Mouse (Mus musculus): ENCODE measurements around the gene Mt2. TPM values are rescaled to one million over a fixed set of nuclear protein-coding genes. Genes with fewer than 3 reads are reported as not detected.

Mt2 gene
- total RNA-seq, 2 experiments from 2014 or later = 545 to 546 TPM

DNA sequence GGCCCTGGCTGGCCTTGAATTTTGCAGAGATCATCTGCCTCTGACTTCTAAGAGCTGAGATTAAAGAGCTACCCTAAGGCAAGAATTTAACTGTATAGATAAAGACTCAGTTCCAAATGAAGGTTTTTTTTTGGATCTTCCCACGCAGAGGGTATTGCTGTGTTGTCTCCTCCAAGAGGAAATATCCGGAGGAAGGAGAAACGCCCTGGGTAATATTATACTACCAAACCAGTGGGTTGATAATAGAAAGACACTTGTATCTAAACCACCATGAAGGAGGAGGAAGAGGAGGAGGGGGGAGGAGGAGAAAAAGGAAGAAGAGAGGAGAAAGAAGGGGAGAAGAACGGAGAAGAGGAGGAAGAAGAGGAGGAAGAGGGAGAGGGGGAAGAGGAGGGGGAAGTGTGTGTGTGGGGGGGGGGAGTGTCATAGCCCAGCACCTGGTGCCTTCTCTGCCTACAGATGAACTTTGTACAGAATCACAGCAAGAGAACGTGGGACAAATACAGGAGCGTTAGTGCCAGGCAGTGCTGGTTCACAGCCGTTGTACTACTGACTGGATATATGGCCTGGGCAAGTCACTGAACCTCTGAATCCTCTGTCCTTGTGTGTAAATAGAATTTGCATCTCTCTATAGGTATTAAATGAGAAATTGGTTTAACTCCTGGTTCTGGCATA is 5.4 kb downstream of the Mt2 start:
- H3K27ac ChIP-seq = peak overlapping the region; percentile 97
- no peak for TF ChIP-seq CTCF (conservative IDR thresholded peaks at IDR 0.05)
- DNase-seq (ENCODE audit: low spot score in 2 of 2) = no peak
- no peak overlapping the region for H3K4me3 ChIP-seq

- no peak for TF ChIP-seq CTCF (conservative IDR thresholded peaks at IDR 0.05)
- Histone ChIP-seq H3K27ac (peak within 1 kb of the TSS; percentile 97), H3K4me3 (peak within 1 kb of the TSS; percentile 70)
- DNase-seq (ENCODE audit: low spot score in 2 of 2) = peak; percentile 91 to 92
Measured at GRCm38 (mm10) chr8:94178857-94179712, 6.6 kb downstream of the Mt2 start, which contains the start of gene Mt1. Gene Mt1 (plus strand): TSS chr8:94179082.

DNA sequence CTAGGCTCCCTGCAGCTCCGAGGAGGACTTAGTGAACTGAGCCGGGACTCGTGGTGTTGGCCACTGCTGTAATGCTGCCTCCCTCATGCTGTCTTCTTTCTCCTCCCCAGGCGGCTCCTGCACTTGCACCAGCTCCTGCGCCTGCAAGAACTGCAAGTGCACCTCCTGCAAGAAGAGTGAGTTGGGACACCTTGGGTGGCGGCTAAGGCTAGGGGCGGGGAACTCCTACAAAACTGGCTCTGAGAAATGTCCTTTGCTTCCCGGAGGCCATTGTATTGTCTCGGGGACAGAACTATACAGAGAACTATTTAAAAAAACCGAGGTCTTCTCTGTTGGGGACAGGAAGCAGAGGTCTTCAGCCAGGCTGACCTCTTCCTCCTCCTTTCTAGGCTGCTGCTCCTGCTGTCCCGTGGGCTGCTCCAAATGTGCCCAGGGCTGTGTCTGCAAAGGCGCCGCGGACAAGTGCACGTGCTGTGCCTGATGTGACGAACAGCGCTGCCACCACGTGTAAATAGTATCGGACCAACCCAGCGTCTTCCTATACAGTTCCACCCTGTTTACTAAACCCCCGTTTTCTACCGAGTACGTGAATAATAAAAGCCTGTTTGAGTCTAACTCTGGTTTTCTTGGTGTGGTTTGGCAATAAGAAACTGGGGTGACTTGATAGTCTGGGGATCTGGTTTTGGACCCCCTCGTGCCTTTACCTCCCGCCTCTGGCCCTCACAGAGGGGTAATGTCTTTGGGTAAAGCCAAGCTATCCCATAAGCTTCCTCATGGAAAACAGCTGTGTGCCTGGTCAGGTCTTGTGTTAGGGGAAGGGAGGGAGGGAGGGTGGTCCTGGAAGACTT is 7.5 kb downstream of the Mt2 start:
- TF ChIP-seq CTCF (conservative IDR thresholded peaks at IDR 0.05) = no peak
- DNase-seq (ENCODE audit: low spot score in 2 of 2) = no peak
- Histone ChIP-seq H3K27ac (peak overlapping the region; percentile 97), H3K4me3 (peak overlapping the region; percentile 70)

DNA sequence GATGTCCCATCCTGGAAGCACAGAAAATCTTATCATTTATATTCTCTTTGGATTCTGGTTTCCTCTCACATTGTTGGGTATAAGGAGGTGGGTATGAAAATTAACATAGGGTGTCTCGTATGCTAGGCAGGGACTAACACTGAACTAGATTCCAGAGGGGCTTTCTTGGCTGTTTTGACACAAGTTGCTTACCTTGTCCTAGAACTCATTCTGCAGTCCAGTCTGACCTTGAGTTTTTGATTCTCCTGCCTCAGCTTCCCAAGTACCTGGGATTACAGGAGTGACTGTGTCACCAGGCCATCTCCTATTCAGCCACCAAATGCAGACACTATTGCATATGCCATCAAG is 8.1 kb downstream of the Mt2 start:
- peak overlapping the region; percentile 70 for H3K4me3 ChIP-seq
- no peak for DNase-seq (ENCODE audit: low spot score in 2 of 2)
- peak overlapping the region; percentile 97 for H3K27ac ChIP-seq
- TF ChIP-seq CTCF (conservative IDR thresholded peaks at IDR 0.05) = no peak

- no peak for TF ChIP-seq CTCF (conservative IDR thresholded peaks at IDR 0.05)
- DNase-seq (ENCODE audit: low spot score in 2 of 2) = no peak
- Histone ChIP-seq H3K4me3 (peak overlapping the region; percentile 41; the same call in 1 of the 2 replicates), H3K27ac (peak overlapping the region; percentile 69; the same call in 1 of the 2 replicates)
Measured at GRCm38 (mm10) chr8:94182055-94182929, 9.8 kb downstream of the Mt2 start.

DNA sequence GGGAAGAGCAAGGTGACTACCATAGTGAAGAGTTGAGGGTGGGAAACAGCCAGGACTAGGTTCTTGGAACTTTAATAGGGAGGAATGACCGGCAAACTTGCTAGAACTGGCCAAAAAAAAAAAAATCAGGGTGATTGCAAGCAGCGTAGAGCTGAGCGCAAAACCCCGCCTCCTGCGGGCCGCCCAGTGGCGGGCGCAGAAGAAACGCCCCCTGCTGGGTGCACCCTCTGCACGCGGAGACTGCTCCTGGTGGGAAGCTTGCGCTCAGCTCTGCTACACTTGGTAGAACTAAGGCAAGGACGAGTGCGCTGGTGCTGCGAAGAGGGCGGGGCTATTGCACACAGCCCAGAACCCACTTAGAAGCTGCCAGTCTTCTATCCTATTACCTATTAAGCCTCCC is 10.7 kb downstream of the Mt2 start:
- peak; percentile 82 for TF ChIP-seq CTCF (conservative IDR thresholded peaks at IDR 0.05)
- peak overlapping the region; percentile 41 for H3K4me3 ChIP-seq
- H3K27ac ChIP-seq = peak overlapping the region; percentile 69
- peak; percentile 70 to 76 for DNase-seq (ENCODE audit: low spot score in 2 of 2)

DNA sequence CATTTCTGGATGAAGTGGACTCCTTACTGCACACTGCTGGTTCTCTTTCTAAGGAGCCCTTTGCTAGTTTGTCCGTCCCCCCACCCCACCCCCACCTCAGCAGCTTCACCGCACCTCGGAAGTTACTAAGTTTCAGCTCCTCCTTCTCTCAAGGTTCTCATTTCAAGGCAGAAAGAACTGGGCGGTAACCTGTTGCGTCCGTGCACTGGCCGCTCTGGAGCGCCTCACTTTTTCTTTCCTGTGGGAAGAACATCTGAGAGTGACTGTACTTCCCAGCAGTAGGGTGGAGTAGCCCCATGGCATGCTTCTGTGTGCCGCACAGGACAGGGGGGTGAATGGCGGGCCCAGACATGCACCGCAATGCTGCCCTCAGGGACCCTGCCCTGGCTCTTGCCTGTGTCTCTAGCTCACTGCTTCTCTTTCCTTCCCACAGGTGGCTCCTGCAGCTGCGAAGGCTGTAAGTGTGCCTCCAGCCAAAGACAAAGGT is 11.9 kb downstream of the Mt2 start:
- H3K27ac ChIP-seq = no peak overlapping the region
- TF ChIP-seq CTCF (conservative IDR thresholded peaks at IDR 0.05) = no peak
- DNase-seq (ENCODE audit: low spot score in 2 of 2) = no peak
- no peak overlapping the region for H3K4me3 ChIP-seq

- no peak for TF ChIP-seq CTCF (conservative IDR thresholded peaks at IDR 0.05)
- no peak for DNase-seq (ENCODE audit: low spot score in 2 of 2)
- no peak overlapping the region for H3K4me3 ChIP-seq
Measured at GRCm38 (mm10) chr8:94185791-94186190, 13.3 kb downstream of the Mt2 start.

DNA sequence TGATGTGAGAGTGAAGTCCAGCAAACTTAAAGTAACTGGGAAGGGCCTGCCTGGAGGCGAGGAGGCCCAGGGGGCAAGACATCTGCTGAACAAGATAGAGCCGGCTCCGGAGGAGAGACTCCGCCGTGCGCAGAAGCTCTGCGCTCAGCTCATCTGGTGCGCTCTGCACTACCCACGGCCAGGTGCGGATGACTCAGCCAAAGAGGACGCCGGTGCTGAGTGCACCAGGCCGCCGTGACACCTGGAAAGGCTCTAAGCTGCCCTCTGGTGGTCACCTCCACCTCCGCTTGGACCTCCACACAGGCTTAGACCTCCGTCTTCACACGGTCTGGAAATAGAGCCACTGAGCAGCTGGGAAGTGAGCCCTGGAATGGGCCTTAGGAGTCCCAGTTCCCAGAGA is 14.1 kb downstream of the Mt2 start:
- DNase-seq (ENCODE audit: low spot score in 2 of 2) = peak in 1 of 2 experiments; percentile 47
- peak; percentile 75 for TF ChIP-seq CTCF (conservative IDR thresholded peaks at IDR 0.05)
- no peak overlapping the region for H3K4me3 ChIP-seq

More at GRCm38 (mm10) chr8:94185791-94186190, 13.3 kb downstream of the Mt2 start:
- no peak overlapping the region for H3K27ac ChIP-seq

DNA sequence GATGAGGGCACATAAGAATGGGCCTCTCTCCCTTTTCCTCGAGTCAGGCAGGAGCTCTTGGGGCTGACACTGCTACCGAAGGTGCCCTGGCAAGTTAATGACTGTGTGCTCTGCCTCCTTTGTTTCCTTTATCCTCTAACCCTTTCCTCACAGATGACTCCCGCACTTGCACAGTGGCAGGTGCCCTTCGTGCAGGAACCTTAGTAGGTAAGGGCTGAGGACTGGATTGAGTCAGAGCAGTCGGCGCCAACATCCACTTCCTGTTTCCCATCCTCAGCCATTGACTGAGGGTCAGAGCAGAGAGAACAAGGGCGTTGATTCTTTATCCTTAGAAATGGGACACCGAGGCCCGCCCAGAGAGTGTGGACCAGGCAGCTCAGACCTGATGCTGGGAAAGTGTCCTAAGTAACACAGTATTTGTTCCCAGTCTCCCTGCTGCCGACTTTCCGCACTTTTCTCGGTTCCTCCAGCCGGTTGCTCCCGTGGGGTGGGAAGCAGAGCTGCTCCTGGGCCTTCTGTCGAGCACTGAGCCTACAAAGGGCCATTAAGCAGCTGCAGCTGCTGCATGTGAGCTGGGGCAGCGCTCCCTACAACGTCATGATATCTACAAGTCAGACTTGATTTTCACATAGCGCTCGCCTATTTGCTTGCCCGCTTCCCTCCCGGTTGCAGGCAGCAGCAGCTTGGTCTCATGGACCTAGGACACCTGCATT is 15.0 kb downstream of the Mt2 start:
- no peak for TF ChIP-seq CTCF (conservative IDR thresholded peaks at IDR 0.05)
- Histone ChIP-seq H3K27ac (peak overlapping the region; percentile 87), H3K4me3 (no peak overlapping the region)
- no peak for DNase-seq (ENCODE audit: low spot score in 2 of 2)

More for the DNA sequence above, 14.1 kb downstream of the Mt2 start:
- H3K27ac ChIP-seq = peak overlapping the region; percentile 87

Data from layer of hippocampus, adult 2 months (tissue).